ENCODE assay signal across 11 mouse cellular contexts in genomic region chr1:130796967-130797684, GRCm38 (mm10). TPM values are rescaled to one million over a fixed set of nuclear protein-coding genes. Genes with fewer than 3 reads are reported as not detected.
A peak's percentile ranks its signal among the peaks of the same experiment; 100 is the strongest.
DNase-seq lines count a peak whose midpoint lies in the region; ATAC-seq and TF ChIP-seq lines count a peak whose summit lies in the region.
"Had no signal": no experiment of that assay in that cellular context is flagged by ENCODE, and none has a peak within 500 bp of the region (broad histone marks: within the 10 kb centered on the region; RNA-seq: fewer than 3 reads in every experiment).

No protein-coding gene starts in this region.

- no peak for TF ChIP-seq POLR2A in limb, embryonic 14.5 days (IDR thresholded peaks at IDR 0.05; ENCODE audit: borderline replicate concordance, extremely low read depth, insufficient read depth, insufficient read length)

- peak; percentile 84 for ATAC-seq in common myeloid progenitor, adult 5-6 weeks (replicated peaks; ENCODE audit: low read depth, poor library complexity, severe bottlenecking)
- peak; percentile 16; the same call in 1 of the 2 replicates for ATAC-seq in intestine, embryonic 15.5 days
- ATAC-seq in limb, embryonic 14.5 days (ENCODE audit: low FRiP score, low read depth) = no peak

- no peak overlapping the region for H3K27ac ChIP-seq in intestine, embryonic 15.5 days
- H3K27ac ChIP-seq in limb, embryonic 14.5 days (replicated peaks; ENCODE audit: low read depth, low read length) = no peak overlapping the region
- H3K27ac ChIP-seq: heart, embryonic 13.5 days; neural tube, embryonic 13.5 days had no signal

- H3K27me3 ChIP-seq in intestine, embryonic 15.5 days (replicated peaks) = no peaks in the 10 kb centered on the region
- H3K27me3 ChIP-seq in limb, embryonic 14.5 days (ENCODE audit: control insufficient read depth, insufficient read depth, low read length) = no peaks in the 10 kb centered on the region
- H3K27me3 ChIP-seq: neural tube, embryonic 13.5 days had no signal

- H3K4me3 ChIP-seq in intestine, embryonic 15.5 days (replicated peaks) = no peak overlapping the region
- no peak overlapping the region for H3K4me3 ChIP-seq in limb, embryonic 14.5 days (replicated peaks; ENCODE audit: low read length)
- H3K4me3 ChIP-seq: heart, embryonic 13.5 days; neural tube, embryonic 13.5 days had no signal

- no peak overlapping the region for H3K4me2 ChIP-seq in intestine, embryonic 15.5 days (replicated peaks)
- H3K4me2 ChIP-seq in limb, embryonic 14.5 days (replicated peaks; ENCODE audit: low read depth, low read length, severe bottlenecking) = no peak overlapping the region
- H3K4me2 ChIP-seq: heart, embryonic 13.5 days; neural tube, embryonic 13.5 days had no signal

- H3K4me1 ChIP-seq in intestine, embryonic 15.5 days (replicated peaks) = peaks cover 3% of the 10 kb centered on the region; the same call in 1 of the 2 replicates
- no peaks in the 10 kb centered on the region for H3K4me1 ChIP-seq in limb, embryonic 14.5 days (ENCODE audit: control insufficient read depth, insufficient read depth, low read length)
- H3K4me1 ChIP-seq: heart, embryonic 13.5 days; neural tube, embryonic 13.5 days had no signal

- no peak overlapping the region for H3K9ac ChIP-seq in intestine, embryonic 15.5 days
- no peak overlapping the region for H3K9ac ChIP-seq in limb, embryonic 14.5 days (ENCODE audit: low read depth, low read length, severe bottlenecking)
- H3K9ac ChIP-seq: heart, embryonic 13.5 days; neural tube, embryonic 13.5 days had no signal

- 80% methylated on average over 8 of the region's 8 CpGs for WGBS in intestine, embryonic 15.5 days
- WGBS in limb, embryonic 14.5 days = 71% methylated on average over 8 of the region's 8 CpGs

- DNase-seq in adrenal gland, adult (ENCODE audit: inconsistent age in 2 of 2, low spot score in 1 of 2) = peak; percentile 27 to 81
- no peak for DNase-seq in adrenal gland, adult 8-10 months
- peak; percentile 84 for DNase-seq in testis, postnatal 10 days (ENCODE audit: low spot score)
- DNase-seq in testis, postnatal 14 days (ENCODE audit: low spot score) = no peak
- DNase-seq in limb, embryonic 14.5 days (ENCODE audit: low spot score) = peak; percentile 14
- peak; percentile 66 to 68 for DNase-seq in right cerebral cortex, adult 2 months (ENCODE audit: low spot score in 2 of 2)

- no peaks in the 10 kb centered on the region for H3K36me3 ChIP-seq in intestine, embryonic 15.5 days
- no peaks in the 10 kb centered on the region for H3K36me3 ChIP-seq in limb, embryonic 14.5 days (ENCODE audit: control insufficient read depth, insufficient read depth, low read length)
- H3K36me3 ChIP-seq: heart, embryonic 13.5 days; neural tube, embryonic 13.5 days had no signal

- H3K9me3 ChIP-seq in intestine, embryonic 15.5 days = no peaks in the 10 kb centered on the region
- H3K9me3 ChIP-seq in limb, embryonic 14.5 days (ENCODE audit: control insufficient read depth, low read length) = no peaks in the 10 kb centered on the region

RNA-seq across cellular contexts. Expression of gene Fcamr, which starts 3.6 kb away (rescaled TPM):
- under 1 TPM in 1 of 4 experiments, not detected in 3; 0.22 TPM for total RNA-seq in adrenal gland, adult 8-10 months (2022)
- total RNA-seq in common myeloid progenitor, adult 5-6 weeks (2017) = not detected in 2 replicates
- 0.18 and 0.21 TPM in 2 replicates for polyA plus RNA-seq in intestine, embryonic 15.5 days (2015; fragmentation: Nextera tagmentation; extraction: Ambion mirVana)
- polyA plus RNA-seq in limb, embryonic 14.5 days (2012; rRNA removed) = 0.44 and 0.54 TPM in 2 replicates
- 0.11 and 0.28 TPM in 2 replicates for polyA plus RNA-seq in limb, embryonic 14.5 days (2014; fragmentation: Nextera tagmentation; extraction: Ambion mirVana)
- polyA plus RNA-seq: C2C12; heart, embryonic 13.5 days; neural tube, embryonic 13.5 days had no signal

RNA-seq across cellular contexts. Expression of gene Pigr, which starts 29.4 kb away (rescaled TPM):
- total RNA-seq in adrenal gland, adult 8-10 months (2022) = under 1 TPM; 0.09 to 0.51 (median 0.35) TPM
- total RNA-seq in common myeloid progenitor, adult 5-6 weeks (2017) = not detected in 2 replicates
- polyA plus RNA-seq in intestine, embryonic 15.5 days (2015; fragmentation: Nextera tagmentation; extraction: Ambion mirVana) = 0.96 and 2.5 TPM in 2 replicates
- polyA plus RNA-seq in limb, embryonic 14.5 days (2012; rRNA removed) = 0.08 TPM in 1 of 2 replicates, not detected in the other
- 0.15 TPM in 1 of 2 replicates, not detected in the other for polyA plus RNA-seq in limb, embryonic 14.5 days (2014; fragmentation: Nextera tagmentation; extraction: Ambion mirVana)
- polyA plus RNA-seq: C2C12; heart, embryonic 13.5 days; neural tube, embryonic 13.5 days had no signal

Comparison
In these comparisons a context has a peak if more than half of its experiments do, and no peak if none do; other contexts are left out.
1. DNase-seq: peak in adrenal gland, adult (2 of 2), testis, postnatal 10 days (single experiment), limb, embryonic 14.5 days (single experiment) and right cerebral cortex, adult 2 months (2 of 2); none in adrenal gland, adult 8-10 months (single experiment) and testis, postnatal 14 days (single experiment).